Mouse (Mus musculus) small intestine, adult 2 months (tissue): Measurements from ENCODE around the gene Rnf2. TPM values are rescaled to one million over a fixed set of nuclear protein-coding genes. Genes with fewer than 3 reads are reported as not detected.

Experiments used
- H3K27ac ChIP-seq: fragments of 200-500 bp; 2 replicates; pipeline ENCODE4 v1.5.1; 2012; ENCODE audit warnings: low read depth, low read length, control low read depth, inconsistent platforms; ENCODE audit not compliant: insufficient read depth
- H3K27me3 ChIP-seq: fragments of 200-500 bp; 2 replicates; pipeline ENCODE4 v1.6.1; 2012; ENCODE audit warnings: mild to moderate bottlenecking, moderate library complexity, low read length, inconsistent platforms; ENCODE audit not compliant: control insufficient read depth, insufficient read depth
- H3K36me3 ChIP-seq: fragments of 200-500 bp; 2 replicates; pipeline ENCODE4 v1.6.1; 2012; ENCODE audit warnings: mild to moderate bottlenecking, low read length, control low read depth, inconsistent platforms; ENCODE audit not compliant: control insufficient read depth, insufficient read depth
- H3K4me1 ChIP-seq: fragments of 200-500 bp; 2 replicates; pipeline ENCODE4 v1.6.1; 2012; ENCODE audit warnings: low read length, inconsistent platforms, mixed read lengths; ENCODE audit not compliant: control insufficient read depth, insufficient read depth, insufficient read length
- H3K4me3 ChIP-seq: fragments of 200-500 bp; 2 replicates; pipeline ENCODE4 v1.5.1; 2012; ENCODE audit warnings: low read depth, mild to moderate bottlenecking, control low read depth, inconsistent platforms, low read length, moderate library complexity
- CTCF ChIP-seq: fragments of 200-500 bp; IDR thresholded peaks from 2 replicates; pipeline ENCODE4 v1.5.1; 2012; ENCODE audit warnings: low read depth, mild to moderate bottlenecking, control low read depth, inconsistent platforms, low read length, moderate library complexity, mixed read lengths; ENCODE audit not compliant: insufficient replicate concordance, insufficient read length; ENCODE audit errors: extremely low read depth
- POLR2A ChIP-seq: fragments of 200-500 bp; IDR thresholded peaks from 2 replicates; pipeline ENCODE4 v1.6.1; 2012; ENCODE audit warnings: low read depth, mild to moderate bottlenecking, control low read depth, inconsistent platforms, low read length, moderate library complexity
- WGBS: fragments of 180-500 bp; shearing (Covaris S2); methylation state at CpG from one replicate; pipeline ENCODE4 v1.1.7; 2018; 5-methylcytosine and 5-hydroxymethylcytosine counted together
- polyA plus RNA-seq: library from polyadenylated mRNA; depleted of rRNA; stranded (reverse); fragments of >200 nt; gene quantifications from 2 replicates; pipeline ENCODE4 v1.2.3, GENCODE M21; 2012

Rnf2 gene
- polyA plus RNA-seq, 1 experiment, result 4.6 TPM

- 80% methylated on average over 2 of the region's 2 CpGs for WGBS
These were observed 2.8 kb downstream of the Rnf2 start for GRCm38 (mm10) chr1:151497942-151498341.

GRCm38 (mm10) chr1:151497028-151497427, 3.7 kb downstream of the Rnf2 start:
- Histone ChIP-seq H3K4me3 (no peak overlapping the region), H3K4me1 (no peaks in the 10 kb centered on the region), H3K36me3 (no peaks in the 10 kb centered on the region), H3K27ac (no peak overlapping the region), H3K27me3 (no peaks in the 10 kb centered on the region)
- peak; percentile 56; the same call in 1 of the 2 replicates for TF ChIP-seq CTCF
- TF ChIP-seq POLR2A, result no peak
- 89% methylated on average over 8 of the region's 8 CpGs for WGBS

More at GRCm38 (mm10) chr1:151497942-151498341, 2.8 kb downstream of the Rnf2 start:
- Histone ChIP-seq H3K27ac (no peak overlapping the region), H3K4me1 (no peaks in the 10 kb centered on the region), H3K27me3 (no peaks in the 10 kb centered on the region), H3K36me3 (no peaks in the 10 kb centered on the region), H3K4me3 (no peak overlapping the region)
- TF ChIP-seq POLR2A (no peak), CTCF (no peak)

GRCm38 (mm10) chr1:151495635-151496285, 5.0 kb downstream of the Rnf2 start:
- no peaks in the 10 kb centered on the region for H3K27me3 ChIP-seq
- no peaks in the 10 kb centered on the region for H3K36me3 ChIP-seq
- no peak overlapping the region for H3K27ac ChIP-seq
- 84% methylated on average over 2 of the region's 2 CpGs for WGBS
- no peak overlapping the region for H3K4me3 ChIP-seq
- no peak for TF ChIP-seq CTCF
- no peak for TF ChIP-seq POLR2A
- H3K4me1 ChIP-seq, result no peaks in the 10 kb centered on the region

- TF ChIP-seq POLR2A (no peak), CTCF (no peak)
- 65% methylated on average over 6 of the region's 6 CpGs for WGBS
These were observed 6.0 kb downstream of the Rnf2 start for GRCm38 (mm10) chr1:151494711-151495110.

GRCm38 (mm10) chr1:151493826-151494225, 6.9 kb downstream of the Rnf2 start:
- no peaks in the 10 kb centered on the region for H3K27me3 ChIP-seq
- H3K4me3 ChIP-seq, result no peak overlapping the region
- H3K36me3 ChIP-seq, result no peaks in the 10 kb centered on the region
- no peaks in the 10 kb centered on the region for H3K4me1 ChIP-seq
- TF ChIP-seq CTCF, result no peak
- TF ChIP-seq POLR2A, result no peak
- H3K27ac ChIP-seq, result no peak overlapping the region

More at GRCm38 (mm10) chr1:151494711-151495110, 6.0 kb downstream of the Rnf2 start:
- Histone ChIP-seq H3K27me3 (no peaks in the 10 kb centered on the region), H3K36me3 (no peaks in the 10 kb centered on the region), H3K27ac (no peak overlapping the region), H3K4me1 (no peaks in the 10 kb centered on the region), H3K4me3 (no peak overlapping the region)

- Histone ChIP-seq H3K4me3 (no peak overlapping the region), H3K4me1 (no peaks in the 10 kb centered on the region), H3K36me3 (no peaks in the 10 kb centered on the region), H3K27ac (no peak overlapping the region), H3K27me3 (no peaks in the 10 kb centered on the region)
- TF ChIP-seq POLR2A, result no peak
- TF ChIP-seq CTCF, result no peak
- WGBS, result 11% methylated on average over 1 of the region's 1 CpGs
These were observed 8.3 kb downstream of the Rnf2 start for GRCm38 (mm10) chr1:151492419-151492818.

- no peak overlapping the region for H3K27ac ChIP-seq
- H3K4me1 ChIP-seq, result no peaks in the 10 kb centered on the region
- H3K27me3 ChIP-seq, result no peaks in the 10 kb centered on the region
- WGBS, result 80% methylated on average over 6 of the region's 6 CpGs
- no peaks in the 10 kb centered on the region for H3K36me3 ChIP-seq
- TF ChIP-seq CTCF (no peak), POLR2A (no peak)
- no peak overlapping the region for H3K4me3 ChIP-seq
These were observed 10.9 kb downstream of the Rnf2 start for GRCm38 (mm10) chr1:151489806-151490205.
